ENCODE assay signal across 9 mouse cellular contexts in genomic region chr11:24371963-24372362, GRCm38 (mm10).
DNase-seq lines count a peak whose midpoint lies in the region; ATAC-seq lines count a peak whose summit lies in the region.
"Had no signal": no experiment of that assay in that cellular context is flagged by ENCODE, and none has a peak within 500 bp of the region (broad histone marks: within the 10 kb centered on the region; RNA-seq: fewer than 3 reads in every experiment).

No protein-coding gene starts in this region.

- H3K36me3 ChIP-seq in kidney, embryonic 16.5 days (ENCODE audit: insufficient read depth, low read length): no peaks in the 10 kb centered on the region
- H3K36me3 ChIP-seq in forebrain, embryonic 11.5 days (ENCODE audit: control insufficient read depth, insufficient read depth, low read length): no peaks in the 10 kb centered on the region
- H3K36me3 ChIP-seq in limb, embryonic 10.5 days: no peaks in the 10 kb centered on the region
- no peaks in the 10 kb centered on the region for H3K36me3 ChIP-seq in neural tube, embryonic 14.5 days (ENCODE audit: control insufficient read depth, insufficient read depth, low read length)

- peak; percentile 10 for DNase-seq in kidney, adult 9 months
- DNase-seq in forebrain, embryonic 11.5 days (ENCODE audit: low spot score): no peak
- DNase-seq in limb, embryonic 10.5 days (ENCODE audit: low spot score): no peak
- no peak for DNase-seq in left cerebral cortex, adult 11 months (ENCODE audit: low spot score)
- DNase-seq in layer of hippocampus, adult 8-10 months (ENCODE audit: low spot score in 2 of 2): no peak

- 55% methylated on average over 8 of the region's 8 CpGs for WGBS in kidney, embryonic 16.5 days
- WGBS in forebrain, embryonic 11.5 days: 33% methylated on average over 8 of the region's 8 CpGs
- 39% methylated on average over 8 of the region's 8 CpGs for WGBS in limb, embryonic 10.5 days
- 34% methylated on average over 8 of the region's 8 CpGs for WGBS in neural tube, embryonic 14.5 days

- no peak overlapping the region for H3K27ac ChIP-seq in kidney, embryonic 16.5 days (ENCODE audit: low read length)
- H3K27ac ChIP-seq in forebrain, embryonic 11.5 days (ENCODE audit: low read depth, low read length): peak overlapping the region; percentile 70
- peak overlapping the region; percentile 71 for H3K27ac ChIP-seq in limb, embryonic 10.5 days
- H3K27ac ChIP-seq in neural tube, embryonic 14.5 days (ENCODE audit: low read depth, low read length): peak overlapping the region; percentile 22; the same call in 1 of the 2 replicates

- no peaks in the 10 kb centered on the region; the same call in 1 of the 2 replicates for H3K27me3 ChIP-seq in kidney, embryonic 16.5 days (ENCODE audit: insufficient read depth, low read length)
- peaks cover 2% of the 10 kb centered on the region; the same call in 1 of the 2 replicates for H3K27me3 ChIP-seq in forebrain, embryonic 11.5 days (ENCODE audit: control insufficient read depth, insufficient read depth, low read length)
- H3K27me3 ChIP-seq in limb, embryonic 10.5 days (ENCODE audit: low read depth, poor library complexity, severe bottlenecking): no peaks in the 10 kb centered on the region
- no peaks in the 10 kb centered on the region for H3K27me3 ChIP-seq in neural tube, embryonic 14.5 days (ENCODE audit: control insufficient read depth, insufficient read depth, low read length)

- H3K4me2 ChIP-seq in kidney, embryonic 16.5 days (replicated peaks; ENCODE audit: low read depth, low read length): no peak overlapping the region
- no peak overlapping the region for H3K4me2 ChIP-seq in forebrain, embryonic 11.5 days (ENCODE audit: low read depth, low read length, severe bottlenecking)
- H3K4me2 ChIP-seq in neural tube, embryonic 14.5 days (ENCODE audit: low read depth, low read length): no peak overlapping the region

- H3K9ac ChIP-seq in kidney, embryonic 16.5 days (replicated peaks; ENCODE audit: low read length): no peak overlapping the region
- H3K9ac ChIP-seq in forebrain, embryonic 11.5 days (ENCODE audit: low read length): no peak overlapping the region; the same call in 1 of the 2 replicates
- H3K9ac ChIP-seq in neural tube, embryonic 14.5 days (replicated peaks; ENCODE audit: low read depth, low read length): no peak overlapping the region

- no peaks in the 10 kb centered on the region for H3K9me3 ChIP-seq in kidney, embryonic 16.5 days (ENCODE audit: low read length)
- no peaks in the 10 kb centered on the region for H3K9me3 ChIP-seq in forebrain, embryonic 11.5 days (ENCODE audit: control insufficient read depth, low read length)
- H3K9me3 ChIP-seq in limb, embryonic 10.5 days (replicated peaks): no peaks in the 10 kb centered on the region
- no peaks in the 10 kb centered on the region for H3K9me3 ChIP-seq in neural tube, embryonic 14.5 days (ENCODE audit: control insufficient read depth, low read length)

- no peak; the same call in 1 of the 2 replicates for ATAC-seq in kidney, embryonic 16.5 days (ENCODE audit: low FRiP score, low TSS enrichment)
- ATAC-seq in forebrain, embryonic 11.5 days (replicated peaks; ENCODE audit: low FRiP score): no peak
- ATAC-seq in neural tube, embryonic 14.5 days (ENCODE audit: low read depth): peak; percentile 3; the same call in 1 of the 2 replicates
- ATAC-seq in activated CD4-positive, CD25-positive, alpha-beta regulatory T cell, adult 4 months: no peak
- ATAC-seq: Patski had no signal

- H3K4me1 ChIP-seq in kidney, embryonic 16.5 days (ENCODE audit: insufficient read depth, low read length): peaks cover 11% of the 10 kb centered on the region
- peaks cover 23% of the 10 kb centered on the region for H3K4me1 ChIP-seq in forebrain, embryonic 11.5 days (replicated peaks; ENCODE audit: control insufficient read depth, insufficient read depth, low read length)
- peaks cover 47% of the 10 kb centered on the region for H3K4me1 ChIP-seq in limb, embryonic 10.5 days
- H3K4me1 ChIP-seq in neural tube, embryonic 14.5 days (ENCODE audit: control insufficient read depth, insufficient read depth, low read length): peaks cover 28% of the 10 kb centered on the region

- H3K4me3 ChIP-seq in kidney, embryonic 16.5 days (ENCODE audit: low read length): no peak overlapping the region
- H3K4me3 ChIP-seq in forebrain, embryonic 11.5 days (ENCODE audit: low read depth, low read length): no peak overlapping the region
- no peak overlapping the region for H3K4me3 ChIP-seq in limb, embryonic 10.5 days
- no peak overlapping the region for H3K4me3 ChIP-seq in neural tube, embryonic 14.5 days (ENCODE audit: low read depth, low read length)
